ENCODE assay signal across 24 mouse cellular contexts in genomic region chr5:73613296-73613695, GRCm38 (mm10). TPM values are rescaled to one million over a fixed set of nuclear protein-coding genes. Genes with fewer than 3 reads are reported as not detected.
"Had no signal": no experiment of that assay in that cellular context is flagged by ENCODE, and none has a peak within 500 bp of the region (broad histone marks: within the 10 kb centered on the region; RNA-seq: fewer than 3 reads in every experiment).

No protein-coding gene starts in this region.

- DNase-seq: heart, postnatal 10 days; heart, postnatal 14 days; heart, postnatal 36 days; heart, postnatal 4 days; kidney, adult 11 months; kidney, adult 18-20 months; kidney, adult 2 months; kidney, adult 8-10 months; kidney, adult 9 months; kidney, postnatal 10 days; kidney, postnatal 14 days; kidney, postnatal 25 days; kidney, postnatal 36 days; kidney, postnatal 4 days; layer of hippocampus, adult 9-11 months; layer of hippocampus, postnatal 36 days had no signal

RNA-seq across cellular contexts. Expression of gene Lrrc66, which starts 19.0 kb away (rescaled TPM):
- total RNA-seq: heart, postnatal 10 days; heart, postnatal 36 days; hindbrain, postnatal 0 days; layer of hippocampus, adult 18-20 months; layer of hippocampus, adult 2 months; layer of hippocampus, postnatal 14 days; layer of hippocampus, postnatal 36 days; left cerebral cortex, adult 18-20 months; left cerebral cortex, adult 2 months; left cerebral cortex, adult 8-10 months had no signal

RNA-seq across cellular contexts. Expression of gene Spata18, which starts 37.9 kb away (rescaled TPM):
- total RNA-seq: hematopoietic stem cell, adult 5-6 weeks; left cerebral cortex, adult 2 months had no signal
